Mouse (Mus musculus) heart, embryonic 14.5 days (tissue): ENCODE data around the gene Klf5. TPM values are rescaled to one million over a fixed set of nuclear protein-coding genes. Genes with fewer than 3 reads are reported as not detected.

Source experiments
- ATAC-seq: fragments of 200-750 bp; cut with Nextera tagmentation; 2 replicates; pipeline ENCODE4 v1.8.0; 2017; ENCODE audit warnings: low read depth, moderate TSS enrichment; ENCODE audit not compliant: insufficient number of reproducible peaks, insufficient read depth, low FRiP score
- H3K27ac ChIP-seq, 2 experiments: fragments of 200-500 bp in 1 of 2; fragments of 300-500 bp in 1 of 2; sonication (generic) in 1 of 2; replicated peaks in 1 of 2; 2 replicates each; pipeline ENCODE4 v1.5.1; 2012 to 2014; ENCODE audit warnings: low read depth in 2 of 2, low read length in 2 of 2, control low read depth in 1 of 2, mild to moderate bottlenecking in 1 of 2, mixed read lengths in 1 of 2; ENCODE audit not compliant: control insufficient read depth in 1 of 2, insufficient read depth in 1 of 2
- H3K27me3 ChIP-seq: fragments of 300-500 bp; sonication (generic); 2 replicates; pipeline ENCODE4 v1.6.1; 2014; ENCODE audit warnings: mild to moderate bottlenecking, low read length, control low read depth; ENCODE audit not compliant: control insufficient read depth, insufficient read depth
- H3K36me3 ChIP-seq: fragments of 300-500 bp; sonication (generic); 2 replicates; pipeline ENCODE4 v1.6.1; 2014; ENCODE audit warnings: mild to moderate bottlenecking, control low read depth, low read length, mixed read lengths; ENCODE audit not compliant: control insufficient read depth, insufficient read depth
- H3K4me1 ChIP-seq, 2 experiments: fragments of 200-500 bp in 1 of 2; fragments of 300-500 bp in 1 of 2; sonication (generic) in 1 of 2; 2 replicates each; pipeline ENCODE4 v1.6.1; 2012 to 2014; ENCODE audit warnings: low read length in 2 of 2, control low read depth in 1 of 2, mixed read lengths in 1 of 2; ENCODE audit not compliant: control insufficient read depth in 2 of 2, insufficient read depth in 2 of 2
- H3K4me2 ChIP-seq: fragments of 300-500 bp; sonication (generic); 2 replicates; pipeline ENCODE4 v1.6.1; 2014; ENCODE audit warnings: mild to moderate bottlenecking, low read length
- H3K4me3 ChIP-seq, 2 experiments: fragments of 200-500 bp in 1 of 2; fragments of 300-500 bp in 1 of 2; sonication (generic) in 1 of 2; 2 replicates each; pipeline ENCODE4 v1.5.1; 2012 to 2014; ENCODE audit warnings: low read length in 2 of 2, mild to moderate bottlenecking in 2 of 2, control low read depth in 1 of 2, low read depth in 1 of 2, moderate library complexity in 1 of 2; ENCODE audit not compliant: control insufficient read depth in 1 of 2, insufficient read depth in 1 of 2
- H3K9ac ChIP-seq: fragments of 300-500 bp; sonication (generic); 2 replicates; pipeline ENCODE4 v1.6.1; 2014; ENCODE audit warnings: mild to moderate bottlenecking, low read length
- H3K9me3 ChIP-seq: fragments of 300-500 bp; sonication (generic); 2 replicates; pipeline ENCODE4 v1.6.1; 2016; ENCODE audit warnings: low read length, control low read depth; ENCODE audit not compliant: control insufficient read depth
- WGBS: fragments of 180-500 bp; shearing (Covaris S2); extraction: QIAGEN DNeasy Blood & Tissue Kit; methylation state at CpG from one replicate; pipeline ENCODE4 v1.1.7; 2014; 5-methylcytosine and 5-hydroxymethylcytosine counted together
- polyA plus RNA-seq: library from polyadenylated mRNA; unstranded; fragments of >200 nt; fragmentation: Nextera tagmentation; extraction: Ambion mirVana; gene quantifications from 2 replicates; pipeline ENCODE4 v1.2.1, GENCODE M21; 2014

Gene Klf5
- 2.2 and 2.6 TPM in 2 replicates for polyA plus RNA-seq

DNA sequence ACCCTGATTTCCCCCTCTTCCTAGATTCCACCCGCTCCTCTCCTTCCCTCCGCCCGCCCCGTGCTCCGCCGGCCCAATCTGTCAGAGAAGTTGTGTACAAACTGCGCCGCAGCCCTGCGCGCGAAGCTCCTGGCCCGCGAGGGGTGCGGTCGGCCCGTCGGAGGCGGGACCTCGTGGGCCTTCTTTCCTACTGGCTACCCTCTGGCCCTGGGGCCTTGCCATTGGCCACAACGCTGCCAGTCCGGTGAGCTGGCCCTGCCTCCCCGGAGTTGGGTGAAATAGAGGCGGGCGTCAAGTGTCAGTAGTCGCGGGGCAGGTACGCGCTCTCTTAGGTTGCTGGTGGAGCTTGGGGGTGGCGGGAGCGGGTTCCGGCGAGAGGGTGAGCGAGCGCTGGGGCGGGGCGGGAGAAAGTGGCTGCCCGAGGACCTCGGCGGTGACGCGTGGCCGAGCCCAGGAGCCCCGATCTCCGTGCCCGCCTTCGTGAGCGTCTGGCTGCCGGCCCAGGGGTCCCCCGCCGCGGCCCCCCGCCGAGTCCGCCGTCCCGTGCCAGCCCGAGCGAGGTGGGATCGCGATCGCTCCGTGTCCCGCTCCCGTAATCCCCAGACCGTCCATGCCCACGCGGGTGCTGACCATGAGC lies at the start of gene Klf5:
Klf5 (plus strand) TSS at position 307 of the 637 bp plus-strand sequence.
- H3K27ac ChIP-seq = 0 out of 4 replicates have a peak within 1 kb of the TSS, but pooled peaks of 1 of the 2 experiments have one; percentile 12
- WGBS = under 1% methylated on average over 58 of the region's 67 CpGs
- ATAC-seq = peak; percentile 95

DNA sequence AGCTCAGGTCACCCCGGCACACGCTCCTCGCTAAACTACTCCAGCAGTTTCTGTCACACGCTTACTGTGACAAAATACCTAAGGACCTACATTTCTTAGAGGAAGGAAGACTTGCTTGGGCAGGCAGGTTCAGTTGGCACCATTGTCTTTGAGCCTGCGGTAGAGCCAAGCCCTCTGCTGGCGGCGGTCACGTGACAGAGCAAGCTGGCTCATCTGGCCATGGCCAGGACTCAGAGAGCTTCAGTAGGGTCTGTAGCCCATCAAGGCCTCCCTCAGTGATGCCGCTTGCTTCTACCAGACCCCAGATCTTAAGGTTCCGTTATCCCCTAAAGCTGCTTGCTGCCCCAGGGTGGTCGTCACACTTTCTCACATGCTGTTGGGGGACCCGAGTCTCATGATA lies 36.5 kb upstream of the Klf5 start:
- Histone ChIP-seq H3K27me3 (no peaks in the 10 kb centered on the region), H3K4me1 (peaks cover 7 to 9% of the 10 kb centered on the region in 2 experiments; a peak in 2 of 4 replicates), H3K36me3 (0 out of 2 replicates have a peak, but pooled peaks cover under 1% of the 10 kb centered on the region), H3K27ac (no peak overlapping the region), H3K4me3 (no peak overlapping the region), H3K9me3 (no peaks in the 10 kb centered on the region), H3K9ac (no peak overlapping the region), H3K4me2 (no peak overlapping the region)
- WGBS = 92% methylated on average over 12 of the region's 12 CpGs
- no peak for ATAC-seq

More for the DNA sequence above, at the start of gene Klf5:
- Histone ChIP-seq H3K4me3 (peak within 1 kb of the TSS; percentile 75 to 76), H3K4me1 (peaks cover 2 to 8% of the 10 kb centered on the region in 2 experiments; a peak in 2 of 4 replicates), H3K4me2 (peak within 1 kb of the TSS; percentile 100), H3K27me3 (peaks cover 5% of the 10 kb centered on the region; the same call in 1 of the 2 replicates), H3K9ac (peak within 1 kb of the TSS; percentile 78), H3K9me3 (no peaks in the 10 kb centered on the region), H3K36me3 (no peaks in the 10 kb centered on the region)

DNA sequence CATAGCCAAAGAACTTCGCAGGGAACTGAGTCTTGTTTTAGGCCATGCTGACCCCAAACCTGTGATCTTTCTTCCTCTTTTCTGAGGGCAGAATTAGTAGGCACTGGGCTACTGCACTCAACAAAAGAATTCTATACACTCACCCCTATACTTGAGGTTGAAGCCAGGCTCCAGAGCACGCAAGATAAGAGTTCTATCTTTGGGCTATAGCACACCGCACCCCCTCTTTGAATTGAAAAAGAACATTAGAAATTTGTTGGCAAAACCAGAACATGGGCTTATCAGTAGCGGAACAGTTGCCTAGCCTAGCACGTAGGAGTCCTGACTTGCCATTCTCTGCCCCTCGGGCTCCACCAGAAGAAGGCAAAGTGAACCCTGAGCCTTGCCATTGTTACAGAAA lies 34.7 kb upstream of the Klf5 start:
- Histone ChIP-seq H3K9ac (no peak overlapping the region), H3K27ac (no peak overlapping the region), H3K9me3 (no peaks in the 10 kb centered on the region), H3K4me1 (peaks cover 7 to 9% of the 10 kb centered on the region in 2 experiments; a peak in 2 of 4 replicates), H3K4me2 (no peak overlapping the region), H3K27me3 (no peaks in the 10 kb centered on the region), H3K36me3 (no peaks in the 10 kb centered on the region), H3K4me3 (no peak overlapping the region)
- WGBS = 60% methylated on average over 6 of the region's 6 CpGs
- ATAC-seq = no peak

DNA sequence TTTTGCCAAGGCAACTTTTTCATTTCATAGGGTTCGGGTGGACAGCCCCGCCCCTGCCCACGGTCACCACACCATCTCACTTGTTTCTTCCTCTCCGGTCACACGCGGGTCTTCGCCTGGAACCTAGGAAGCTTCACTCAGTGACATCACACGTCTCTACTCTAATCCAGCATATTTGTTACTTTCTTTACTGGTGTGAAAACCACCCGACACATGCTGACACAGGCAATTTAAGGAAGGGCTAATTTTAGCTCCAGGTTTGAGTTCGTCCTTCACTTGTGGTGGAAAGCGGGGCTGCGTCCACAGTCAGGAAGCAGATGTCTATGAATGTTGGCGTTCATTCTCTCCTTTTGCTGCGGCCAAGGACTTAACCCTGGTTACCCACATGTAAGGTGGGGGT lies 32.7 kb upstream of the Klf5 start:
- H3K4me3 ChIP-seq = no peak overlapping the region
- no peaks in the 10 kb centered on the region for H3K36me3 ChIP-seq
- no peak overlapping the region for H3K9ac ChIP-seq
- H3K27me3 ChIP-seq = no peaks in the 10 kb centered on the region
- WGBS = 73% methylated on average over 14 of the region's 14 CpGs
- H3K27ac ChIP-seq = no peak overlapping the region
- H3K9me3 ChIP-seq = no peaks in the 10 kb centered on the region
- no peak overlapping the region for H3K4me2 ChIP-seq
- ATAC-seq = no peak
- H3K4me1 ChIP-seq = peaks cover 7 to 9% of the 10 kb centered on the region in 2 experiments; a peak in 2 of 4 replicates

GRCm38 (mm10) chr14:99266749-99267148 lies 31.7 kb upstream of the Klf5 start:
- no peak overlapping the region for H3K27ac ChIP-seq
- H3K4me2 ChIP-seq = no peak overlapping the region
- no peaks in the 10 kb centered on the region for H3K27me3 ChIP-seq
- WGBS = 74% methylated on average over 5 of the region's 5 CpGs
- no peak for ATAC-seq
- H3K4me1 ChIP-seq = peaks cover 7 to 9% of the 10 kb centered on the region in 2 experiments; a peak in 2 of 4 replicates
- no peaks in the 10 kb centered on the region for H3K36me3 ChIP-seq
- no peak overlapping the region for H3K4me3 ChIP-seq
- no peaks in the 10 kb centered on the region for H3K9me3 ChIP-seq
- no peak overlapping the region for H3K9ac ChIP-seq

- H3K9ac ChIP-seq = no peak overlapping the region
- ATAC-seq = no peak
These were observed 24.4 kb upstream of the Klf5 start for GRCm38 (mm10) chr14:99274056-99274455.

GRCm38 (mm10) chr14:99275827-99276226 lies 22.7 kb upstream of the Klf5 start:
- Histone ChIP-seq H3K4me1 (0 out of 4 replicates have a peak, but pooled peaks cover 0 to 3% of the 10 kb centered on the region in 2 experiments), H3K9me3 (no peaks in the 10 kb centered on the region), H3K9ac (no peak overlapping the region), H3K4me3 (no peak overlapping the region), H3K36me3 (no peaks in the 10 kb centered on the region), H3K27me3 (no peaks in the 10 kb centered on the region), H3K27ac (no peak overlapping the region), H3K4me2 (no peak overlapping the region)
- no peak for ATAC-seq
- WGBS = 52% methylated on average over 4 of the region's 4 CpGs

More at GRCm38 (mm10) chr14:99274056-99274455, 24.4 kb upstream of the Klf5 start:
- Histone ChIP-seq H3K36me3 (no peaks in the 10 kb centered on the region), H3K27me3 (no peaks in the 10 kb centered on the region), H3K4me1 (0 out of 4 replicates have a peak, but pooled peaks cover 0 to 3% of the 10 kb centered on the region in 2 experiments), H3K9me3 (no peaks in the 10 kb centered on the region), H3K27ac (no peak overlapping the region), H3K4me2 (no peak overlapping the region), H3K4me3 (no peak overlapping the region)
- WGBS = 69% methylated on average over 2 of the region's 2 CpGs
